Mouse (Mus musculus) liver, embryonic 16.5 days (tissue): Measurements from ENCODE around the gene Hivep3. TPM values are rescaled to one million over a fixed set of nuclear protein-coding genes. Genes with fewer than 3 reads are reported as not detected.

Experiments used
- ATAC-seq: fragments of 200-750 bp; cut with Nextera tagmentation; 2 replicates; pipeline ENCODE4 v1.8.0; 2017; ENCODE audit warnings: low read depth, mild to moderate bottlenecking, moderate number of reproducible peaks, moderate library complexity
- H3K27ac ChIP-seq: fragments of 300-500 bp; sonication (generic); 2 replicates; pipeline ENCODE4 v1.5.1; 2014; ENCODE audit warnings: mild to moderate bottlenecking, low read length
- H3K27me3 ChIP-seq: fragments of 300-500 bp; sonication (generic); 2 replicates; pipeline ENCODE4 v1.6.1; 2014; ENCODE audit warnings: low read depth, low read length, mixed read lengths; ENCODE audit not compliant: control insufficient read depth, insufficient read depth
- H3K36me3 ChIP-seq: fragments of 300-500 bp; sonication (generic); 2 replicates; pipeline ENCODE4 v1.6.1; 2014; ENCODE audit warnings: mild to moderate bottlenecking; ENCODE audit not compliant: control insufficient read depth, insufficient read depth
- H3K4me1 ChIP-seq: fragments of 300-500 bp; sonication (generic); 2 replicates; pipeline ENCODE4 v1.6.1; 2014; ENCODE audit warnings: low read depth, low read length, mixed read lengths; ENCODE audit not compliant: control insufficient read depth
- H3K4me2 ChIP-seq: fragments of 300-500 bp; sonication (generic); 2 replicates; pipeline ENCODE4 v1.6.1; 2014; ENCODE audit warnings: low read depth, low read length, mixed read lengths
- H3K4me3 ChIP-seq: fragments of 300-500 bp; sonication (generic); 2 replicates; pipeline ENCODE4 v1.5.1; 2014; ENCODE audit warnings: low read depth, mild to moderate bottlenecking, low read length
- H3K9ac ChIP-seq: fragments of 300-500 bp; sonication (generic); 2 replicates; pipeline ENCODE4 v1.6.1; 2014; ENCODE audit warnings: low read depth, low read length
- H3K9me3 ChIP-seq: fragments of 300-500 bp; sonication (generic); replicated peaks from 2 replicates; pipeline ENCODE4 v1.6.1; 2016; ENCODE audit warnings: low read length; ENCODE audit not compliant: control insufficient read depth
- WGBS: fragments of 180-500 bp; shearing (Covaris S2); extraction: QIAGEN DNeasy Blood & Tissue Kit; methylation state at CpG from one replicate; pipeline ENCODE4 v1.1.7; 2014; ENCODE audit not compliant: insufficient replicate concordance; 5-methylcytosine and 5-hydroxymethylcytosine counted together
- polyA plus RNA-seq: library from polyadenylated mRNA; unstranded; fragments of >200 nt; fragmentation: Nextera tagmentation; extraction: Ambion mirVana; gene quantifications from 2 replicates; pipeline ENCODE4 v1.2.1, GENCODE M21; 2015

Hivep3 gene
- polyA plus RNA-seq, 1 experiment from 2014 or later: 2.1 TPM

- ATAC-seq: no peak
- H3K9ac ChIP-seq: no peak overlapping the region
- H3K27ac ChIP-seq: no peak overlapping the region
Measured at GRCm38 (mm10) chr4:119844267-119844666, 110.7 kb downstream of the Hivep3 start.

GRCm38 (mm10) chr4:119845596-119846161 is 112.1 kb downstream of the Hivep3 start:
- 49% methylated on average over 3 of the region's 3 CpGs for WGBS
- H3K27me3 ChIP-seq: no peaks in the 10 kb centered on the region
- H3K36me3 ChIP-seq: no peaks in the 10 kb centered on the region
- H3K9me3 ChIP-seq: no peaks in the 10 kb centered on the region
- no peak overlapping the region for H3K4me3 ChIP-seq
- H3K27ac ChIP-seq: no peak overlapping the region
- H3K4me2 ChIP-seq: no peak overlapping the region
- H3K9ac ChIP-seq: no peak overlapping the region
- no peak for ATAC-seq
- H3K4me1 ChIP-seq: no peaks in the 10 kb centered on the region

More at GRCm38 (mm10) chr4:119844267-119844666, 110.7 kb downstream of the Hivep3 start:
- WGBS: 39% methylated on average over 3 of the region's 3 CpGs
- no peak overlapping the region for H3K4me2 ChIP-seq
- no peaks in the 10 kb centered on the region for H3K9me3 ChIP-seq
- no peaks in the 10 kb centered on the region for H3K36me3 ChIP-seq
- no peaks in the 10 kb centered on the region for H3K4me1 ChIP-seq
- H3K27me3 ChIP-seq: no peaks in the 10 kb centered on the region
- H3K4me3 ChIP-seq: no peak overlapping the region

- 59% methylated on average over 8 of the region's 8 CpGs for WGBS
- Histone ChIP-seq H3K9ac (no peak overlapping the region), H3K4me1 (no peaks in the 10 kb centered on the region), H3K27me3 (no peaks in the 10 kb centered on the region), H3K27ac (no peak overlapping the region), H3K36me3 (no peaks in the 10 kb centered on the region), H3K4me2 (no peak overlapping the region), H3K4me3 (no peak overlapping the region), H3K9me3 (no peaks in the 10 kb centered on the region)
- ATAC-seq: no peak
Measured at GRCm38 (mm10) chr4:119852483-119852882, 118.9 kb downstream of the Hivep3 start.

- WGBS: 68% methylated on average over 9 of the region's 9 CpGs
- no peak for ATAC-seq
- H3K9me3 ChIP-seq: no peaks in the 10 kb centered on the region
Measured at GRCm38 (mm10) chr4:119854307-119855144, 120.9 kb downstream of the Hivep3 start.

GRCm38 (mm10) chr4:119859454-119859853 is 125.9 kb downstream of the Hivep3 start:
- H3K4me3 ChIP-seq: no peak overlapping the region
- no peak overlapping the region for H3K4me2 ChIP-seq
- WGBS: 35% methylated on average over 4 of the region's 4 CpGs
- H3K9ac ChIP-seq: no peak overlapping the region
- no peaks in the 10 kb centered on the region for H3K9me3 ChIP-seq
- H3K27me3 ChIP-seq: no peaks in the 10 kb centered on the region
- H3K36me3 ChIP-seq: no peaks in the 10 kb centered on the region
- no peaks in the 10 kb centered on the region for H3K4me1 ChIP-seq
- ATAC-seq: no peak
- H3K27ac ChIP-seq: no peak overlapping the region

More at GRCm38 (mm10) chr4:119854307-119855144, 120.9 kb downstream of the Hivep3 start:
- H3K36me3 ChIP-seq: no peaks in the 10 kb centered on the region
- H3K27ac ChIP-seq: no peak overlapping the region
- H3K9ac ChIP-seq: no peak overlapping the region
- no peak overlapping the region for H3K4me2 ChIP-seq
- no peak overlapping the region for H3K4me3 ChIP-seq
- no peaks in the 10 kb centered on the region for H3K27me3 ChIP-seq
- H3K4me1 ChIP-seq: no peaks in the 10 kb centered on the region

GRCm38 (mm10) chr4:119861001-119861400 is 127.4 kb downstream of the Hivep3 start:
- ATAC-seq: no peak
- no peak overlapping the region for H3K27ac ChIP-seq

GRCm38 (mm10) chr4:119865827-119866455 is 132.4 kb downstream of the Hivep3 start:
- no peaks in the 10 kb centered on the region for H3K36me3 ChIP-seq
- no peak overlapping the region for H3K27ac ChIP-seq
- no peak for ATAC-seq
- H3K27me3 ChIP-seq: no peaks in the 10 kb centered on the region
- 63% methylated on average over 3 of the region's 3 CpGs for WGBS
- no peaks in the 10 kb centered on the region for H3K9me3 ChIP-seq
- no peak overlapping the region for H3K4me3 ChIP-seq
- no peak overlapping the region for H3K4me2 ChIP-seq
- H3K4me1 ChIP-seq: no peaks in the 10 kb centered on the region
- no peak overlapping the region for H3K9ac ChIP-seq

More at GRCm38 (mm10) chr4:119861001-119861400, 127.4 kb downstream of the Hivep3 start:
- Histone ChIP-seq H3K4me2 (no peak overlapping the region), H3K9ac (no peak overlapping the region), H3K9me3 (no peaks in the 10 kb centered on the region), H3K4me1 (no peaks in the 10 kb centered on the region), H3K4me3 (no peak overlapping the region), H3K36me3 (no peaks in the 10 kb centered on the region), H3K27me3 (no peaks in the 10 kb centered on the region)
- WGBS: 48% methylated on average over 4 of the region's 4 CpGs

GRCm38 (mm10) chr4:119867132-119867531 is 133.5 kb downstream of the Hivep3 start:
- Histone ChIP-seq H3K4me3 (no peak overlapping the region), H3K9ac (no peak overlapping the region), H3K27ac (no peak overlapping the region), H3K27me3 (no peaks in the 10 kb centered on the region), H3K9me3 (no peaks in the 10 kb centered on the region), H3K4me1 (no peaks in the 10 kb centered on the region), H3K4me2 (no peak overlapping the region), H3K36me3 (no peaks in the 10 kb centered on the region)
- ATAC-seq: no peak
- 68% methylated on average over 3 of the region's 3 CpGs for WGBS

- Histone ChIP-seq H3K4me3 (no peak overlapping the region), H3K4me2 (no peak overlapping the region), H3K4me1 (no peaks in the 10 kb centered on the region), H3K27me3 (no peaks in the 10 kb centered on the region), H3K9me3 (no peaks in the 10 kb centered on the region), H3K9ac (no peak overlapping the region), H3K27ac (no peak overlapping the region), H3K36me3 (no peaks in the 10 kb centered on the region)
- ATAC-seq: no peak
- 49% methylated on average over 6 of the region's 6 CpGs for WGBS
Measured at GRCm38 (mm10) chr4:119870411-119870810, 136.8 kb downstream of the Hivep3 start.
